Mouse (Mus musculus) cerebellum, postnatal 25 days (tissue): Measurements from ENCODE around the gene Myo3a.

ENCODE experiments used
- DNase-seq, 2 experiments: peaks; one replicate each; pipeline ENCODE4 v3.0.0; 2021; ENCODE audit warnings: mixed read lengths in 2 of 2

Gene Myo3a

GRCm38 (mm10) chr2:22620978-22621827 is 393.9 kb downstream of the Myo3a start:
- no peak for DNase-seq

GRCm38 (mm10) chr2:22621828-22622731 is 394.8 kb downstream of the Myo3a start, which contains the start of gene Gad2:
Gad2 (plus strand) TSS chr2:22622205.
- peak; percentile 40 to 45 for DNase-seq

DNA sequence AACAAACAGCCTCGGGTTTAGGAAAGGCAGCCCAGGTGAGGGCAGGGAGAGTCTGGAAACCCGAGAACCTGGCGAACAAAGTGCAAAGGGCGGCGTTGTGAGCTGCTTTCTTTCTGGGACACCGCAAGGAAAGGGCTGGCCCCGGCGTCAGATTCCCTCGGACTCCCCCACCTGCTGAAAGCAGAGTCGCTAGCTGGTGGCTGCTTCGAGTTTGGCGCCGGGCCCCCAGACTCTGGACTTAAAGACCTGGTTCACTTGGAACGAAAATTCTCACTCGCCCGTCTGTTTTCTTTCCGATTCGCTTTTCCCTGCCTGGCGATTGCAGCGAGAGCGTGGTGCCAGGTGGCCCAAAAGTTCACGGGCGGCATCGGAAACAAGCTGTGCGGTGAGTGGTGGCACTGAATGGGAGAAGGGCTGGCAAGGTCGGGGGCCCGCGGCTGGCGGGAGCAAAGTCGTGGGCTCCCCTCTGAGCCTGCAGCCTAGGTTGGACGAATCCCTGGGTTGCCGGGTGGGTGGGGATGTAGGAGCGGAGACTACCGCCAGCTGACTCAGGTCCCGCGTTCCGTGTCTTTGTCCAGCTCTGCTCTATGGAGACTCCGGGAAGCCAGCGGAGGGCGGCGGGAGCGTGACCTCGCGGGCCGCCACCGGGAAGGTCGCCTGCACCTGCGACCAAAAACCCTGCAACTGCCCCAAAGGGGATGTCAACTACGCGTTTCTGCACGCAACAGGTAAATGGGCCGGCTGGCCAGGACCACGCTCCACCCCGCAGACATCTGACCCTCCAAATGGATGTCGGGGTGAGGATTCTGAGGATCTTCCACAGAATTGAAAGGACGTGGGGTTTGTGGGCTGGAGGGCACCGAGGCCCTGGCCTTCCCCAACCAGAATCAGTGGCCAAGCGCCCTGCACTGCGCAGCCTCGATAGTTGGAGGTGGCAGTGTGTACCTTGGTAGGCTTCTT is 396.1 kb downstream of the Myo3a start:
- DNase-seq, result peak; percentile 18 to 32

DNA sequence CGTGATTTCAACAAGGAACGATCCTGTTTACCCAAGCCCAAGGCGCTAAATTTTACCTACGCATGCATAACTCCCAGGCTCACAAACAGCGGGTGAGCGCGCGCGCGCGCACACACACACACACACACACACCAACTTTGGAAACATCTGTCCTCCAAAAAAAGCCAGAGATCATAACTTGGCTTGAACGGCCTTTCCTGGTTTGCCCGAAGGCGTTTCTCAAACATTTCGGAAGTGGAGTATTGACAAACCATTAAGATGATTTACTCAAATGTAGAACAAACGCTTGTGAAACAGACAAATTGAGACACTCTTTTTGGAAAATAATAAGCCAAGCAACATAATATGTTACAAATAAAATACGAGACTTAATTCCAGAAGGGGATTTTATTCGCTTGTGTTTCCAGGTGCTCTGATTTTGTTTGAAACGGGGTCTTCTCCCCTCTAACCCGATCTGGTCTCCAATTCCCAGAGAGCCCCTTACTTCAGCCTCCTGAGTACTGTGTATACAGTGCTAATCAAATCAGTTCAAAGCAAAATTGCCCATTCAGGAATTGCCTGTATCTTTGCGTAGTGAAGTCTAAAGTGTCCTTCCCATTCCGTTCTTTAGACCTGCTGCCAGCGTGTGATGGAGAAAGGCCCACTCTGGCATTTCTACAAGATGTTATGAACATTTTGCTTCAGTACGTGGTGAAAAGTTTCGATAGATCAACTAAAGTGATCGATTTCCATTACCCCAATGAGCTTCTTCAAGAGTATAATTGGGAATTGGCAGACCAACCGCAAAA is 397.1 kb downstream of the Myo3a start:
- no peak for DNase-seq

DNA sequence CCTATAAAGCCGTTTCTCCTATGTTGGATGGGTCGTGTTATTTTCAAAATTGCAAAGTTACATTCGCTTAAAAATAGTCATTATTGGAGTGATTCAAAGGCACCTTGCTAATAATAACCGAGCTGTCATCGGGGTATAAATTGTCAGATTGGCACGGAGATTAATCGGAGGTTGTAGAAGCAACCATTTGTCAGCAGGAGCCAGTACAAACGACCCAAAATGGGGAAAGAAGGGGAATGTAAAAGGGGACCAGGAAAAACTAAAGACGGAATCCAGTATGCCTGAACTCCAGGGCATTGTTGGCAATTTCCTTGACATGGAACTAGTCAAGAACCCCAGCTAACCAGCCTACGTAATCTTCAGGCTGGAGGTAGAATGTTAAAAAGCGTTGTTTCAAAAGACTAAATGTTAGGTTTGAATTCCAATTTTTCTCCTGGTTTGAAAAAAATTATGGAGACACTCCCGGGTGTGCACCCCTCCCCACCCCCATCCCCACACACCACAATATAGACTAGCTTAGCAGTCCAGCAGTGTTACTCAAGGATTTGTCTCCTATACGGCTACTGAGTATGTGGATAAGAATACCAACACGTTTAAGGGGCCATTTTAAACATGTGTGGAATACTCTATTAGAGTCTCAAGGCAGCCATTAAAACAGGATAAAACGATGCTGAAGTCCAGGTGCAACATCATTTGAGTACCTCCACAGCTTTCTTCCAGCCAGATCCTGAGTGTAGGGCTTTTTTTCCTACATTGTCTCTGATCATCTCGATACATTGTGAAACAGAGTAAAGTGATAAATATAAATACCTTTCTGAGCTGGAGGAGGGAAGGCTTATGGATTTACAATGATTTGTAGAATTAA is 398.0 kb downstream of the Myo3a start:
- no peak for DNase-seq

DNA sequence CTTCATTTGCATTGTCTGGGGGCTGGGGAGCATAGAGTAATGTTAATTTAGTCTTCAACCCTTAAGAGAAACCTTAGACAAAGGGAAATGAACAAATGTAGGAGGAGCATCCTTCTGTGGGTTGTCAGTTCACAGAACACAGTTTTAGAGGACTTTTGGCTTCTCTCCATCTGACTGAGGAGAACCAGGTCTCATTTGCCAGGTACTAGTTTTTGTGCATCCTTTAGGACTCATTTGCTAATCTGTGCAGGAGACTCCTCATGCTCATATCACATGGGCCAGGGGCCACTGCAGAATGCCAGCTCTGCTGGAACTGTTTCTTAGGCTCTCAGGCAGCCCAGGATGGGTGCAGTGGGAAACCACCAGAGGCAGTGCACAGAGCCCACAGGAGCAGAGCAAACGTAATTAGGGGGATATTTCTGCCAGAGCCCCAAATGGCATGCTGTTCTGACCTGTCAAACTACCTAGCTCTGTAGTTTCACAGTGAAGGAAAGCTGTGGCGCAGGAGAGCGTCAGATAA is 399.9 kb downstream of the Myo3a start:
- no peak for DNase-seq

- DNase-seq, result no peak
Measured at GRCm38 (mm10) chr2:22627819-22628432, 400.6 kb downstream of the Myo3a start.

DNA sequence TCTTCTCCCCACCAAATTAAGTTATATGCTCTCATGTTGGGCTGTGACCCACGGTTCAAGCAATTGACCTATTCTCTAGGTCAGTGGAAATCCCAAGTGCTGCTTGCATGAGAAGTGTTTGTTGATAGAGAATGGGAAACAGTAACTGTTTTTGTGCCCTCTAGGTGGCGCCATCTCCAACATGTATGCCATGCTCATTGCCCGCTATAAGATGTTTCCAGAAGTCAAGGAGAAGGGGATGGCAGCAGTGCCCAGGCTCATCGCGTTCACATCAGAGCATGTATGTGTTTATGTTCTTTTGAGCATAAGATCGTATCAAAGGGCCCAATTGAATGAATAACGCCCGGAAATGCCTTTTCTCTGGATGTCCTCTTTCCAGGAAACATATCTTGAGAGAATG is 407.5 kb downstream of the Myo3a start:
- peak; percentile 21 to 58 for DNase-seq

GRCm38 (mm10) chr2:22646134-22646533 is 418.8 kb downstream of the Myo3a start:
- DNase-seq, result no peak

- no peak for DNase-seq
Measured at GRCm38 (mm10) chr2:22648394-22648793, 421.1 kb downstream of the Myo3a start.

GRCm38 (mm10) chr2:22651826-22652225 is 424.5 kb downstream of the Myo3a start:
- DNase-seq, result no peak

GRCm38 (mm10) chr2:22663731-22664130 is 436.4 kb downstream of the Myo3a start:
- no peak for DNase-seq
